Mouse (Mus musculus) heart, adult 2 months (tissue): ENCODE results near the gene Ltn1.

Experiments
- CTCF ChIP-seq: fragments of 200-600 bp; IDR thresholded peaks from 2 replicates; pipeline ENCODE4 v1.8.1; 2022; ENCODE audit warnings: antibody characterized with exemption, mild to moderate bottlenecking, moderate library complexity
- EP300 ChIP-seq: fragments of 200-500 bp; IDR thresholded peaks from 2 replicates; pipeline ENCODE4 v1.6.1; 2011; ENCODE audit warnings: low read depth, low read length, control low read depth; ENCODE audit not compliant: insufficient read depth
- POLR2A ChIP-seq: fragments of 200-500 bp; IDR thresholded peaks from 2 replicates; pipeline ENCODE4 v1.6.1; 2011; ENCODE audit warnings: mild to moderate bottlenecking, low read depth, low read length, control low read depth; ENCODE audit not compliant: insufficient read depth

DNA sequence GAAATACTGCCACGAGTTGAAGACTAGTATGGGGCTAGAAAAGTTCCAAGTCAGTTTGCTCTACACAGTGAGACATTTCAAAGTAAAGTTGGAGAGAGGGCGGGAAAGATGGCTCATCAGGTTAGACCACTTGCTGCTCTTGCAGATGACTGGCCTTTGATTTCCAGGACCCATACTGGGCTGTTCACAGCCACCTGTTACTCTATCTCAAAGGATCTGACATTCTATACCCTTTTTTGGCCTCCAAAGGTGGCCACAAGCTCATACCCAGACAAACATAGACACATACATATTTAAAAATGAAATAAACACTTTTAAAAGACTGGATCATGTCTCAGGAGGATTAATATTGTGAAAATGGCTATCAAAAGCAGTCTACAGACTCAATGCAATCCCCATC lies 48.0 kb downstream of the Ltn1 start:
- TF ChIP-seq EP300 (no peak), POLR2A (no peak), CTCF (no peak)
